Mouse (Mus musculus): ENCODE measurements around the gene Smpd1.

DNA sequence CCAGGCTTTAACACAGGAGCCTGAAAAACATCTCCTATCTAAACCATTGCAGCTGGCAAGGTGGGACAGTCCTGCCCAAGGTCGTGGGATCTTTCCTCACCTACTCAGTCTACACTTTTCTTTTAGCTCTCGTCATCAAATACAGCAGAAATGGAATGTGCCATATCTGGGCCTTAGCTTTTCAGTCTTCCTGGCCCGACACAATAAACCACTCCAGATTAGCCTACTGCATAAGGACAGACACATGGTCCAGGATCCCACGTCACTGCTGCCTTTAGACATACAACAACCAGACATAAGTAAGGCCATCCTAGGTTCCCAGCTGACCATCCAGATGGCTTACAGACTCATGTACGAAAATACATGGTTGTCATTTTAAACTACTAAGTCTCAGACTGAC is 44.0 kb upstream of the Smpd1 start:
- TF ChIP-seq CTCF (IDR thresholded peaks at IDR 0.05 in 2 of 3, conservative IDR thresholded peaks at IDR 0.05 in 1 of 3; ENCODE audit: control insufficient read depth in 1 of 3, insufficient read depth in 1 of 3, low read depth in 2 of 3, low read length in 3 of 3, poor library complexity in 1 of 3, severe bottlenecking in 1 of 3) = no peak
- TF ChIP-seq TCF12 (IDR thresholded peaks at IDR 0.05; ENCODE audit: low read depth, low read length) = no peak

Data from MEL (cell line).